Mouse (Mus musculus) liver, embryonic 14.5 days (tissue): ENCODE results near the gene Zc3h14.

Experiments
- CTCF ChIP-seq: IDR thresholded peaks from 2 replicates; pipeline ENCODE4 v1.5.1; 2016; ENCODE audit warnings: antibody characterized with exemption, low read depth, control low read depth
- EP300 ChIP-seq: IDR thresholded peaks from 2 replicates; pipeline ENCODE4 v1.6.1; 2016; ENCODE audit warnings: antibody characterized with exemption, low read depth

DNA sequence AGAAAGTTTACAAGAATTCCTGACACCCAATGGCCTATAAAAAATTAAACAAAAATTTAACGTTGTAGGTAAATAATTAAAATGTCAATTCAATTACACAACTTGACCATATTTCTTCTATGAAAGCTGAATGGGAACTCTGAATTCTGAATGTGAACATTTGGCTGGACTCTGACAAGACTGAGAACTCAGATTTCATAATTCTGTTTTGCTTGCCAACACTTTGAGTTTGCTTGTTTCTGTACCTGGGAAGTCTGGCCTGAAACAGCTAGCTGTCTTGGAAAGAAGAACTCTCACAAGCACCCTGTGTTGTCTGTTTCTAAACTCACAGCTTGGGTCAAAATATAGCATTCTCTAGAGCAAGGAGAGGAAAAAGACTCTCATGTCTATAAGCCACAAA is 87.1 kb downstream of the Zc3h14 start:
- TF ChIP-seq EP300 (no peak), CTCF (no peak)
